Mouse (Mus musculus): ENCODE results near the gene Tldc1.

DNA sequence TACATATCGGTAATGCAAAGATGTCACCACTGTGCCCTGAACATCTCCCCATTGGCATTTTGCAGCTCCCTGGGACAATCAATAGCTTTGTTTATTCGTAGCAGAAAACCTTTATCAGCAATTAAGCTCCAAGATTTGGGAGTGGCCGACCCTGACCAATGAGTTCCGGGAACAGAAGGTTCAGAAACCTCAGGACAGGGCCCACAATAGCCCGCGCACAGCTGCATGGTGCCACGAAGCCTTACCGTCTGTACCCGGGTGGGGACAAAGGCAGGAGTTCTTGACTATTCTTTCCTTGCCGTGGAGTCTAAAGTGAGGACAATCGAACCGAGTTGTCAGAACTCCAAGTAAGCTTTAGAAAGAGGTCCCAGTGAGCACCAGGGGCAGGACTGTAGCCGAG is 46.1 kb downstream of the Tldc1 start:
- no peak for TF ChIP-seq POLR2A (IDR thresholded peaks at IDR 0.05; ENCODE audit: extremely low read depth, insufficient read depth, low read length)
- no peak for TF ChIP-seq CTCF (IDR thresholded peaks at IDR 0.05; ENCODE audit: extremely low read depth, insufficient read depth, low read length)

Measured in cortical plate, adult 2 months (tissue).